Mouse (Mus musculus): ENCODE measurements around the gene Eif4h. TPM values are rescaled to one million over a fixed set of nuclear protein-coding genes. Genes with fewer than 3 reads are reported as not detected.

Eif4h gene
- polyA plus RNA-seq, 1 experiment from 2014 or later, result 418 TPM

DNA sequence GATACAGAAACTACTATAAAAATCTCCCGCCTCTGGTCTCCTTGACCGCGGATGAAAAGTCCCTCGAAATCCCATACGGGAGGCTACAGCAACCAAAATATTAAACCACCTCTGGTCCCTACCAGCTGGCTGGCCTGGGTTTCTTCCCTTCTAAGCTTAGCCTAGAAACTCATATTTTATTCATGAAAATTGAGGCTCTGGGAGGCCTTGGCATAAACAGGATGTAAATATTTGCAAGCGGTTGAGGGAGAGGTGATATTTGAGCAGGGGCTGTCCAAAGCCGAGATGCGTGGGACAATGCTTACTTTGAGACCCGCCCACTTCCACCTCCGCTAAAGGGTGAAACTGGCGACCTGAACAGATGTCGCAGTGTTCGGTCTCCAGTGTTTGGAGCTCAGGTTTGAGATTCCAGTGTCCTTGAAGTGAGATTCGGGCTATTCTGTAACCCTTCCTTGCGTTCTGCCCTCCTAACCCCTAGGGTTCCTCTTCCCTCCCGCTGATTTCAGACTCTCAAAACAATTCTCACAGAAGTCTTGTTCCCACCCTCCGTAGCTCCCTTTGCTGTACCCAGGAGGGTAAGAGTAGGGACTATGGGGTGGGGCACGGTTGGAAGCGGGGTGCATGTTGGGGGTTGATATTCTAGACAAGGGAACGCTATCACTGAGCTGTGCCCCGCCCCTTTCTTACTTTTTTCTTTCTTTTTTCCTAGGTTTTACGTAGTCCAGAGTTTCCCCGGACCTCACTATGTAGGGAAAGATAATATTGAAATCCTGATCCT, 67.4 kb downstream of the Eif4h start:
- peak; percentile 84 for ATAC-seq
- Histone ChIP-seq H3K27ac (ENCODE audit: low read depth, low read length) (peak overlapping the region; percentile 15; the same call in 1 of the 2 replicates), H3K4me2 (ENCODE audit: low read length) (peak overlapping the region; percentile 59), H3K9me3 (replicated peaks; ENCODE audit: control insufficient read depth, low read length) (0 out of 2 replicates have a peak, but pooled peaks cover 3% of the 10 kb centered on the region), H3K4me1 (ENCODE audit: control insufficient read depth, insufficient read depth, low read length) (no peaks in the 10 kb centered on the region), H3K36me3 (ENCODE audit: control insufficient read depth, insufficient read depth, low read length) (no peaks in the 10 kb centered on the region), H3K4me3 (ENCODE audit: low read depth, low read length) (peak overlapping the region; percentile 28), H3K9ac (ENCODE audit: low read length) (peak overlapping the region; percentile 43), H3K27me3 (replicated peaks; ENCODE audit: control insufficient read depth, insufficient read depth, low read length) (no peaks in the 10 kb centered on the region)
- peak; percentile 90 for DNase-seq (ENCODE audit: low spot score)
- 1% methylated on average over 23 of the region's 23 CpGs for WGBS

Small RNA genes lying within 50 kb of the gene (microRNA-seq; reads per million reads assigned to microRNA genes)
- gene Mir7228, result not detected

Other genes with a start within 250 kb of the Eif4h start
- gene Gtf2ird1, start 182.8 kb downstream of the Eif4h start, polyA plus RNA-seq (2014; fragmentation: Nextera tagmentation; extraction: Ambion mirVana), result 50.9 and 60.7 TPM in 2 replicates
- gene Clip2, start 87.1 kb downstream of the Eif4h start, polyA plus RNA-seq (2014; fragmentation: Nextera tagmentation; extraction: Ambion mirVana), result 11.1 and 15.6 TPM in 2 replicates
- 0.10 TPM in 1 of 2 replicates, not detected in the other for gene Syna, start 79.3 kb downstream of the Eif4h start, polyA plus RNA-seq (2014; fragmentation: Nextera tagmentation; extraction: Ambion mirVana)
- gene Rfc2, start 58.1 kb downstream of the Eif4h start, polyA plus RNA-seq (2014; fragmentation: Nextera tagmentation; extraction: Ambion mirVana), result 240 and 256 TPM in 2 replicates
- 0.99 and 1.6 TPM in 2 replicates for gene Lat2, start 24.5 kb downstream of the Eif4h start, polyA plus RNA-seq (2014; fragmentation: Nextera tagmentation; extraction: Ambion mirVana)
- 14.0 and 16.4 TPM in 2 replicates for gene Limk1, start 49.1 kb upstream of the Eif4h start, polyA plus RNA-seq (2014; fragmentation: Nextera tagmentation; extraction: Ambion mirVana)
- gene Eln, start 107.8 kb upstream of the Eif4h start, polyA plus RNA-seq (2014; fragmentation: Nextera tagmentation; extraction: Ambion mirVana), result 4.1 and 6.0 TPM in 2 replicates

Data from forebrain, embryonic 14.5 days (tissue).